Mouse (Mus musculus) kidney, postnatal 25 days (tissue): ENCODE measurements at regions not wholly inside any gene's neighbourhood (a gene's known extent, or its start where the extent isn't known, plus 50 kb on each side); places are given as distances from the start of the nearest gene placed in this dataset.
"Not testable (repeated sequence)": the region's sequence is repeated elsewhere in the genome, so short reads cannot be mapped to it uniquely, and the experiment has no call there.

Experiments used
- DNase-seq, 2 experiments: peaks; one replicate each; pipeline ENCODE4 v3.0.0; 2021; ENCODE audit warnings: mixed read lengths in 2 of 2

GRCm38 (mm10) chr6:50823220-50823910 lies 169.1 kb upstream of the Npvf start:
- peak in 1 of 2 experiments; percentile 35 for DNase-seq

- DNase-seq, result no peak
These were observed 170.2 kb upstream of the Npvf start for GRCm38 (mm10) chr6:50824466-50824865.

- DNase-seq, result no peak
These were observed 177.5 kb upstream of the Npvf start for GRCm38 (mm10) chr6:50831725-50832124.

- DNase-seq, result no peak
These were observed 181.9 kb upstream of the Npvf start for GRCm38 (mm10) chr6:50835997-50836625.

GRCm38 (mm10) chr6:50840826-50841225 lies 186.6 kb upstream of the Npvf start:
- no peak for DNase-seq

- DNase-seq, result not testable (repeated sequence)
These were observed 191.0 kb upstream of the Npvf start for GRCm38 (mm10) chr6:50845246-50845645.

- DNase-seq, result no peak
These were observed 192.7 kb upstream of the Npvf start for GRCm38 (mm10) chr6:50846740-50847516.

- no peak for DNase-seq
These were observed 193.3 kb upstream of the Npvf start for GRCm38 (mm10) chr6:50847548-50847947.

GRCm38 (mm10) chr6:50859162-50859561 lies 204.9 kb upstream of the Npvf start:
- no peak for DNase-seq

- DNase-seq, result no peak
These were observed 223.8 kb upstream of the Npvf start for GRCm38 (mm10) chr6:50877991-50878390.

- DNase-seq, result no peak
These were observed 228.1 kb upstream of the Npvf start for GRCm38 (mm10) chr6:50882298-50882697.

- DNase-seq, result no peak
These were observed 228.5 kb upstream of the Npvf start for GRCm38 (mm10) chr6:50882759-50883158.

- no peak for DNase-seq
These were observed 230.8 kb upstream of the Npvf start for GRCm38 (mm10) chr6:50885031-50885430.

GRCm38 (mm10) chr6:50885771-50886360 lies 231.6 kb upstream of the Npvf start:
- DNase-seq, result no peak

GRCm38 (mm10) chr6:50890370-50891204 lies 236.3 kb upstream of the Npvf start:
- DNase-seq, result no peak

GRCm38 (mm10) chr6:50891205-50891526 lies 236.9 kb upstream of the Npvf start:
- DNase-seq, result no peak

GRCm38 (mm10) chr6:50898792-50899191 lies 244.6 kb upstream of the Npvf start:
- DNase-seq, result no peak

GRCm38 (mm10) chr6:50915166-50916030 lies 261.2 kb upstream of the Npvf start:
- DNase-seq, result no peak

GRCm38 (mm10) chr6:50918248-50918647 lies 264.0 kb upstream of the Npvf start:
- DNase-seq, result no peak

GRCm38 (mm10) chr6:50922235-50922634 lies 268.0 kb upstream of the Npvf start:
- no peak for DNase-seq

- DNase-seq, result no peak
These were observed 270.3 kb upstream of the Npvf start for GRCm38 (mm10) chr6:50924571-50924970.

GRCm38 (mm10) chr6:50924998-50925397 lies 270.8 kb upstream of the Npvf start:
- DNase-seq, result no peak
